Mouse (Mus musculus): ENCODE results near the gene Mustn1.

DNA sequence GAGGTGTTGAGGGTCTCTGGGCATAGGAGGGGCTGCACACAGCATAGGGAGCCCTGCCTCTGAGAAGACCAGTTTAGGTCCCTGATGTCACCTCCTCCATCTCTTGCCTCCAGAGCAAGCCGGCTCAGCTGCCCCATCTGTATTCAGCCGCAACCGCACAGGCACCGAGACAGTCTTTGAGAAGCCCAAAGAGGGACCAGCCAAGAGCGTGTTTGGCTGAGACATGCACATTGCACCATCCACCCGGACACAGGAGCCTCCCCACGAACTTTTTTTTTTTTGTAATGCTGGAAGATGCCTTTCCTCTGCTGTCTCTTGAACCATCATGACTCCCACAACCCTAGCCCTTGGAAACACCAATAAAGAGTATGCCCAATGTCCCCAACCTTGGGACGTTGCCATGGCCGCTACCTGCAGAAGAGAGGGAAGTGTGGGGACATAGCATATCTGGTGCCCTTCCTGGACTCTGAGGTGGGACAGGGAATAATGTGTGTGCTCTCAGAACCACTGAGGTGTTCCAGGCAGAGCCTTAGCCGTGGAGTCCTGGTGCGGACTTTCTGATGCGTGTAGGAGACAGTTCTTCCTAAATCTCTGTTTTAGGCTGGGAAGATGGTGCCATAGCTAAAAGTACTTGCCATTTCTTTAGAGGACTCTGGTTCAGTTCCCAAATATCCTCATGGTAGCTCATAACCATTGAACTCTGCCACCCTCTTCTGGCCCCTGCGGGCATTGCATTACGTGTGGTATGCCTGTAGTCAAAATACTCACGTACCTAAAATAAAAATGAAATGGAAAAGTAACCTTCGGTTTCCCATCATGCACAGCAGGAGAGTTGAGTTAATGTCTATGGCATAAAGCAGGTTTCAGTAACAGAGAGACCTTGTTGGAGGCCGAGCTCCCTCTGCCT is 2.1 kb downstream of the Mustn1 start:
- TF ChIP-seq CTCF (IDR thresholded peaks at IDR 0.05; ENCODE audit: low read depth, low read length) (no peak), POLR2A (IDR thresholded peaks at IDR 0.05; ENCODE audit: insufficient read depth, low read length) (no peak), EP300 (IDR thresholded peaks at IDR 0.05; ENCODE audit: insufficient read depth, low read depth, low read length) (no peak)
